Mouse (Mus musculus): ENCODE measurements around the gene Cd2ap. TPM values are rescaled to one million over a fixed set of nuclear protein-coding genes. Genes with fewer than 3 reads are reported as not detected.
"Not testable (repeated sequence)": the region's sequence is repeated elsewhere in the genome, so short reads cannot be mapped to it uniquely, and the experiment has no call there.

Cd2ap gene
- total RNA-seq (2021) = 10 to 100 TPM; 17.7 to 17.9 TPM
- long read RNA-seq, full-length matches to known transcripts = 3 of 9 reads
- long read RNA-seq, partial matches to known transcripts = 2 of 9 reads
- long read RNA-seq, other reads (novel, unspliced or antisense) = 4 of 9 reads

DNA sequence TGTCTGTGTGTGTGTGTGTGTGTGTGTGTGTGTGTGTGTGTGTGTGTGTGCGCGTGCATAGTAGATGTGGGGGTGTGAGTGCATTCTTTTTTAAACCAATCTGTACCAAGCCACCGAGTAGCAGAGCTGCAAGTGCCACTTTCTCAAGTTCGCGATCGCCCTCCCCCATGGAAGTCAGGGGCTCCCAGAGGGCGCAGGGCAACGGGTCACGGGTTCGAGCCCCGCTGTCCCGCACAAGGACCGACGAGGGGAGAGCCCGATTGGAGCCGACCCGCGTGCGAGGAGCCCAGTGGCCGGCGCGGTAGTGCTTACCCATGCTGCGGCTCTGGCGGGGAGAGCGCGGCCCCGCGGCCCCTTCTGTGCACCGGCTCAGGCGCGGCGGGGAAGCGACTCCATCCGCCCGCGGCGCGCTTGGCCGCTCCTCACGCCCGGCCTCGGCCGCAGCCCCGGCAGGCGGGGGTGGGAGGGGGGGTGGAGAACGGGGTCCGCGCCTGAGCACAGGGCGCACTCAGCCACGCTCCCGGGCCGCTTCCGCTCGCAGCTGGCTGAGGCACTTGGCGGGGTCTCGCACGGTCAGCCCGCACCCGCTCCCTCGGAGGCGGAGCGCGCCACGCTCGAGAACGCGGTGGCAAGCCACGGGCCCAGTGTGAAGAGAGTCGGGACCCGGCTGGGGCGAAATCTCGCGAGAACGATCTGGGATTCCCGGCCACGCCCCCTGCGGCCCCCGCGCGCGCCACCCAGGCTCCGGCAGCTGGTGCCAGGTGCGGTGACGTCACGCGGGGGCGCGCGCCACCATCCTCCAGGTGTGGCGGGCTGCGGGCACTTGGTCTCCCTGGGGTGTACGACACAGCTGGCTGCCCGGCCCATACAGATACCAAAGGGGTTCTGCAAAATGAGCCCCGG is at the start of gene Cd2ap:
Cd2ap (minus strand) TSS at position 665 of the 903 bp plus-strand sequence.
- peak; percentile 90 to 95 for DNase-seq (ENCODE audit: low spot score in 2 of 2)

DNA sequence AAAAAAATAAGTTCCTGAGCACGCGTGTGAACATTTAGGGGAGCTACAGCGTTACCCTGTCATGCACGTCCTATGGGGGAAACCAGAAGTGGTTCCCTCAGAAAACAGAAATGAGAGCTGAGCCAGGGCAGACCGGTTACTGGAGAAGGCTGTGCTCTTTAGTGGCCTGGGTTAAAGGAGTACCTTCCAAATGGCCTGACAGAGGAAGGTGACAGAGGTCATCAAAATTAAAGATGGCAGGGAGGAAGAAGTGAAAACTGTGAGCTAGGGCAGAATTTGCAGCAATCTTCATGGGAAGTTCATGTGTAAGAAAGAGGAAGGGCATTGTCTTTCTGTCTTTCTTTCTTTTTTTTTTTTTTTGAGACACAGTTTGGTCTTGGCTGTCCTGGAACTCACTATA is 48.3 kb upstream of the Cd2ap start:
- DNase-seq (ENCODE audit: low spot score in 2 of 2) = no peak

- DNase-seq (ENCODE audit: low spot score in 2 of 2) = no peak
These were observed 42.3 kb upstream of the Cd2ap start for GRCm38 (mm10) chr17:42918810-42919209.

- no peak for DNase-seq (ENCODE audit: low spot score in 2 of 2)
These were observed 38.3 kb upstream of the Cd2ap start for GRCm38 (mm10) chr17:42914726-42915125.

DNA sequence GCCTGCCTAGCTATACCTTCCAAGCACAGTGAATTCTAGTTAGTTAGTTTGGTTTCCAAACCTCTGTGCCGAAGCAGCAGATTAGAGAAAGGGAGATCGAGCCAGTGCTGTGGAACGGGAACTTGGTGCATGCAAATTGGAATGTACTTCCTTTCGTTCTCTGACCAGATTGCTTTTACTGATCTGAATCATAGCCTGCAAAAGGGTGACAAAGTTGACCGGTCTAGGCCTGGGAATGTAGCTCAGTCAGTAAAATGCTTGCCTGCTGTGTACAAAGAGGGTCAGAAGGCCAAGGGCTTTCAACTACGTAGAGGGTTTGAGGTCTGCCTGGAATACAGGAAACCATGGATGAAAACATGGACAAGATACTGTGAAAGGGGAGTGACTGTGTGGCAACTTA is 35.7 kb upstream of the Cd2ap start:
- no peak for DNase-seq (ENCODE audit: low spot score in 2 of 2)

DNA sequence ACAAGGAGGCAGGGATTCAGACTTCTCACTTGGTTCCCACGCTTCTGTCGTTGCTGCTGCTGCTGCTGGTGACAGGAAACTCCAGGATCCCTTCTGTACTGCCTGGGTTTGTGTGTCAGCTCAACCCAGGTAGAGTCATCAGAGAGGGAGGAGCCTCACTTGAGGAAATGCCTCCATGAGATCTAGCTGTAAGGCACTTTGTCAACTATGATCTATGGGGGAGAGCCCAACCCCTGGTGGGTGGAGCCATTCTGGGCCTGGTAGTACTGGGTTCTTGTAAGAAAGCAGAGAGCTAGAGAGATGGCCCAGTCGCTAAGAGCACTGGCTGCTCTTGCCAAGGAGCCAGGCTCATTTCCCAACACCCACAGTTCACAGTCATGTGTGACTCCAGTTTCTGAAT is 34.0 kb upstream of the Cd2ap start:
- DNase-seq (ENCODE audit: low spot score in 2 of 2) = no peak

GRCm38 (mm10) chr17:42909376-42909775 is 32.9 kb upstream of the Cd2ap start:
- DNase-seq (ENCODE audit: low spot score in 2 of 2) = no peak

DNA sequence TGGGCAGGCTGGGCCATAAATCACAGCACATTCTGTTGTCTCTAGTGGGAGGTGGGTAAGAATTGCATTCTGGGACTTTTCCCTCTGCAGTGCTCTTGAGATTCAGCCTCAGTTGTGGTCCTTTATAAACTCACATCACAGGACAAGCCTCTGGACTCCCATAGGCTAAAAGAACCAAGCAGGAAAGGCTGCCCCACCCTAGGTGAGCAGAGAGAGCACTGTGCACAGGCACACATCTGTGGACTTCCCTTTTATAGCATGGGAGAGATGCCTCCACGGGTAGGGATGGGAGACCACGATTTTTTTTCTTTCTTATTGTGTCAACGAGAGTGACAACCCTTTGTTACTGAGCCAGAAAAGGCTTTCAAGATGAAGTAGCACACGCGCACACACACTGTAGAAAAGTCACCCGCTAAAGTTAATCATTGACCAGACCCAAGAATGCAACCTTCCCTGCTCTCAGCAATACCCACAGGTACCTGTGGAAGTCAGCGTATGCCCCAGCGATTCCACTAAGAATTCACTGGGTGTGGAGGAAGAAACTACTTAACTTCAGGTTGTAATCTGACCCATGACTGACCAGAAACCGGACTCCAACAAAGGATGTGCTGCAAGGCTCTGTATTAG is 32.4 kb upstream of the Cd2ap start:
- no peak for DNase-seq (ENCODE audit: low spot score in 2 of 2)

DNA sequence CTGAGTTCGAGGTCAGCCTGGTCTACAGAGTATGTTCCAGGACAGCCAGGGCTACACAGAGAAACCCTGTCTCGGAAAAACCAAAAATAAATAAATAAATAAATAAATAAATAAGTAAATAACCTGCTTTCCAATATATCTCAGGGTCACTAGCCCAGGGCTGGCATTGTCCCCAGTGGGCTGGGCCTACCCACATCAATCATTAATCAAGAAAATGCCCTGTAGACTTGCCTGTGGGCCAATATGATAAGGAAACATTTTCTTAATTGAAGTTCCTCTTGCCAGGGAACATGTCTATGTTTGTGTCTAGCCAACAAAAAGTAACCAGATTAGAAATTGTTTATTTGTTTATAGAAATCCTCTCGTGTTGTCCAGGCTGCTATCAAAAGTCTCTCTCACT is 31.7 kb upstream of the Cd2ap start:
- no peak for DNase-seq (ENCODE audit: low spot score in 2 of 2)

GRCm38 (mm10) chr17:42906456-42906855 is 30.0 kb upstream of the Cd2ap start:
- DNase-seq (ENCODE audit: low spot score in 2 of 2) = not testable (repeated sequence)

- no peak for DNase-seq (ENCODE audit: low spot score in 2 of 2)
These were observed 29.5 kb upstream of the Cd2ap start for GRCm38 (mm10) chr17:42905919-42906318.

- no peak for DNase-seq (ENCODE audit: low spot score in 2 of 2)
These were observed 24.3 kb upstream of the Cd2ap start for GRCm38 (mm10) chr17:42900795-42901194.

DNA sequence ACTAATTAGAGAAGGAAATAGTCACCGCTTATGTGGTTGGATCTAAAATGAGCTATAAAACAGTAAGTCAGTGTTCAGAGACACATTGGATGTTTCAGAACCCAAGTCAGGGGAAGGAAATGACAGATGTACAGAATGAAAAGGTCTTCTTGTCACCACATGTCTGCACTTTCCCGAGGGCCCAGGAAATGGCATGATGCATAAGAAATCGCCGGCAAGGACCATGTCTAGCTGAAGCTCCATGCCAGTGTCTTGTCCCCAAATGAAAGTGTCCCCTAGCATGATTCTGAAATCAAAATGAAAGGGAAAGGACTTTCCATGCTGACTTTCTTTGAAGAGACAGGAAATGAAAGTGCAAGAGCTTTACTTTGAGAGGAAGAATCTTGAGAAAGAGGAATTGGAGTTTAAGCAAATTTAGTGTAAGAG is 10.8 kb upstream of the Cd2ap start:
- DNase-seq (ENCODE audit: low spot score in 2 of 2) = no peak

DNA sequence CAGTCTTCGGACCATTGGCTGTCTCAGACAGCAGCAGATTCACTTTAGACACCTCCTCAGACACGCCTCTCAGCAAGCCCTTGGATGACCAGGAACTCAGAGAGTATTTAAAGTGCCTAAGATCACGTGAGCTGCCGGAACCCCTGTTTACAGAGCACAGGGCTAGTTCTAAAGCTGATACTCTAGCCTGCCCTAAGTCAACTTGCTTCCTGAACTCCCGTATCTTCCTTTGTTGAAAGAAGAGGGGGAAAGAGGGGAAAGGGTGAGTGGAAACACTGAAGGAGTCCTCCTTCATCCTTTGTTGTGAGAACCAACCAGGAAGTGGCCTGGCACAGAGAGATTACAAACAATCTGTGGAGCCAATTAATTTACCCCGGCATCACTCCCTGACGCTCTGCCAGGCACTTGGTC is 8.6 kb upstream of the Cd2ap start:
- DNase-seq (ENCODE audit: low spot score in 2 of 2) = no peak

DNA sequence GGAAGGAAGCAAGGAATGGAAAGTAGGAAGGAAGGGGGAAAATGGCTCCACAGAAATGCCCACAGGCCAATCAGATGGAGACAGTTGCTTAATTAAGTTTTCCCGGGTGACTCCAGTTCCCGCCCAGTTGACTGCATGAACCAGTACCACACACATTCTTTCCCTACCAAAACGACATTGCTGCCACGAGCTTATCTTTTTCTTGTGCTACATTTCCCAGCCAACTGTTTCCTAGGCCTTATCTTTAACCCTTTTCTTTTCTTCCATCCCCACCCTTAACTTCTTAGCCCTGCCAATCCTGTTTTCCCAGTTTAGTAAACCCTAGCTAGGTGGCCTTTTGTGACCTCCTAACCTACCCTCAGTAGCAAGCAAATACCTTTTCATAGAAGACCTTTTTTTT is 7.9 kb upstream of the Cd2ap start:
- no peak for DNase-seq (ENCODE audit: low spot score in 2 of 2)

DNA sequence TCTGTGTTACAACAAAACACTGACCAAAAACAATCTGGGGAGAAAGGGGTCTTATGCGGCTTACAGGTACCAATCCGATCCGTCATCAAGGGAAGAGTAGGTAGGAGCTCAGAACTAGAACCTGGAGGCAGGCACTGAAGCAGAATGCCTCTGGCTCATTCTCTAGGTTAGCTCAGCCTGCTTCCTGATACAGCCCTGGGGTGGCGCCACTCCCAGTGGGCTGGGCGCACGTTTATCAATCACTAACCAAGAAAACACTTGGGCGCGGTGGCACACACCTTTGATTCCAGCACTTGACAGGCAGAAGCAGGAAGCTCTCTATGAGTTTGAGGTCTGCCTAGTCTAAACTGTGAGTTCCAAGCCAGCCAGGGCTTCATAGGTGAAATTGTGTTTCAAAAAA is 7.3 kb upstream of the Cd2ap start:
- no peak for DNase-seq (ENCODE audit: low spot score in 2 of 2)

DNA sequence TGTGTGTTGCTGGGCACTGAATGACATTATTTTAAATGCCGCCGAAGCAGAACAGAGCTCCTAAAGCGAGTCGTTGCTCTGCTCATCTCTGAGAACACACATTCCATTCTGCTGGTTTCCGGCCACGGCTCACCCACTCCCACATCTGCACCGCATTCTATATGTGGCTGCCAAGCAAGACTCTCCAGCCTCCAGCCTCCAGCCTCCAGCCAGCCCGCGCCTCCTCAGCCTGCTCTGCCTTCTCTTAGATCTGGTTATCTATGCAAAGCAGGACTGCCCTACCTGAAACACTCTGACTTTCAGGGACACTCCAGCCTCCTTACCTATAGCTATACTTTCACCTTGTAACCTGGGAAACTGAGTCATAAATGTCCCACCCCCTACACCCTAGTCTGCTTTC is 6.8 kb upstream of the Cd2ap start:
- no peak for DNase-seq (ENCODE audit: low spot score in 2 of 2)

DNA sequence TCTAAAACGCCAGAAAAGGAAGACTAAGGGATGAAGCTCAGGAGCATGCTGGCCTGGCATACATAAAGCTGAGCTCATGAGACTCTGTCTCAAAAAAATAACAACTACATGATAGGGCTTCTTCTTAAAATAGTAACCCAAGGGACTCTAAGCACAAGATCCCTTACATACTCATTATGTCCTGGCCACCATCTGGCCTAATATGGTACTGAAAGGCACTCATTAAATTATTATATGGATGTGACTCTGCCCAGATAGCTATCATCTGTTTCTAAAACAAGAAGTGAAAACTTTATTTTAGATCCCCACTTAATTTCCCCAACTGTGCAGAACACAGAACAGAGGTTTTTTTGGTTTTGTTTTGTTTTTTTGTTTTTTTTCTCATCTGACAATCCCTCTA is 6.4 kb upstream of the Cd2ap start:
- DNase-seq (ENCODE audit: low spot score in 2 of 2) = no peak

GRCm38 (mm10) chr17:42876904-42877425 is 500 bp upstream of the Cd2ap start:
- DNase-seq (ENCODE audit: low spot score in 2 of 2) = no peak

DNA sequence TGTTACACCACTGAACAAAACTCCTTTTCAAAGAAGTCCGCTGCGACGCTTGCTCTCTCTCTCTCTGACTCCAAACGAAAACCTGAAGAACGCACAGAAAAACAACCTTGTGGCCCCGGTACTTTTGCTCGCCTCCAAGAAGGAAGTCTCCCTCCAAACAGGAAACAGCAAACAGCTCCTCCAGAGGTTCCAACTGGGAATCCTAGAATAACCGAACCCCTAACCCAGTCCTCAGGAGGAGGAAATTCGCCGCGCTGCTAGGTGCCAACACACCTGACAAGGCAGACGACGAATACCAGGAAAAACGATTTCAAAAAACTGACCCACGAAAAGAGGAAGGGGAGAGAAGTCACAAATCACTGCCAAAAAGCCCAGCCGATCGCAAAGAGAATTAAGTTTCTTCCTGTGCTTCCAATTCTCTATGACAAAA is 879 bp downstream of the Cd2ap start:
- peak; percentile 6 to 37 for DNase-seq (ENCODE audit: low spot score in 2 of 2)

DNA sequence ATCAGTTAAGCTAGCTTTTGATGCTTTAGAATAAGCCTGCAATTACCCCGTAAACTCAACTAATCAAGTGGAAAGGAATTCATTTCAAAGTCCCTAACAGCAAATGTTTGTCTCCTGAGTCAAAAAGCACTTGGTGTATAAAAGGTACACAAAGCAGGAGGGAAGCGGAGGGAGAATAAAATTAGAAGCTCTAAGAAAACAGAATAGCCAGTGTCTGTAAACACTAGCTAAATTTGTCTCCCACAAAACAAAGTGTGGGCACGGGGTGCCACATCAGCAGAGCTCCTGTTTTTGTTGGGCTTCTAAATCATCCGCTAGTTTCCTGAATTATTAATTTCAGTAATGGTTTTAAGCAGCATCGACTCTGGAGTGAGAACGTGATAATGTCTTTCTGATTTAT is 1.4 kb downstream of the Cd2ap start:
- DNase-seq (ENCODE audit: low spot score in 2 of 2) = no peak

GRCm38 (mm10) chr17:42870465-42870864 is 6.0 kb downstream of the Cd2ap start:
- no peak for DNase-seq (ENCODE audit: low spot score in 2 of 2)
